Mouse (Mus musculus): ENCODE measurements around the gene Lgals2.

DNA sequence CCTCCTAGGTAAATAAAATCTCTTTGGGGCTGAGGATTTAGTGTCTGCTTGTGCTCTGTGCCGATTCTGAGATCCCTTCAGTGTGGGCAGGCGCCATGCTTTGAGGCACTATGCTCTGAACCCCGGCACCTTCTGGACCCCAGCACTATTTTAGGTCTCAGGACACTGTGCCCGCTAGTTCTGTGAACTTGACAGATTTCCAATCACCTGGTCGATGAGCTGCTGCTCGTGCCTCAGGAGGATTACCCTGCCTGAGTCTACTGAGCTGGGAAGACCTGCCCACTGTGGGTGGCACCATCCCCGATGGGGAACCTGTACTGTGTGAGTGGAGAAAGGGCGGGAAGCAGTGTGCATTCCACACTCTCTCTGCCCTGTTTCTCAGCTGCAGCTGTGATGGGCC, 19.7 kb upstream of the Lgals2 start:
- TF ChIP-seq CTCF (IDR thresholded peaks at IDR 0.05; ENCODE audit: low read depth, low read length) (no peak), POLR2AphosphoS5 (IDR thresholded peaks at IDR 0.05; ENCODE audit: insufficient replicate concordance, low read depth, low read length) (no peak), GATA1 (IDR thresholded peaks at IDR 0.05; ENCODE audit: borderline replicate concordance, low read length) (no peak), TAL1 (conservative IDR thresholded peaks at IDR 0.05; ENCODE audit: low read depth, low read length) (no peak)

Data from G1E (cell line).